In genomic region chr4:43493186-43493845, GRCm38 (mm10) we compare ENCODE assay signal across 8 mouse cellular contexts. TPM values are rescaled to one million over a fixed set of nuclear protein-coding genes. Genes with fewer than 3 reads are reported as not detected.
DNase-seq lines count a peak whose midpoint lies in the region; ATAC-seq and TF ChIP-seq lines count a peak whose summit lies in the region.

No protein-coding gene starts in this region.

- H3K9me3 ChIP-seq in erythroblast, embryonic 14.5 days (ENCODE audit: control insufficient read depth, low read length) = no peaks in the 10 kb centered on the region
- H3K9me3 ChIP-seq in heart, embryonic 12.5 days (replicated peaks) = no peaks in the 10 kb centered on the region
- H3K9me3 ChIP-seq in kidney, postnatal 0 days (replicated peaks; ENCODE audit: low read length) = no peaks in the 10 kb centered on the region
- H3K9me3 ChIP-seq in liver, embryonic 11.5 days (ENCODE audit: control insufficient read depth, low read length) = no peaks in the 10 kb centered on the region

- H3K79me2 ChIP-seq in myocyte (ENCODE audit: control insufficient read depth, insufficient read depth) = no peaks in the 10 kb centered on the region

- no peaks in the 10 kb centered on the region for H3K27me3 ChIP-seq in erythroblast, embryonic 14.5 days (ENCODE audit: control insufficient read depth)
- no peaks in the 10 kb centered on the region for H3K27me3 ChIP-seq in heart, embryonic 12.5 days (replicated peaks)
- H3K27me3 ChIP-seq in kidney, postnatal 0 days (ENCODE audit: insufficient read depth, low read length) = no peaks in the 10 kb centered on the region
- no peaks in the 10 kb centered on the region for H3K27me3 ChIP-seq in liver, embryonic 11.5 days (replicated peaks; ENCODE audit: control insufficient read depth, insufficient read depth, low read length)
- no peaks in the 10 kb centered on the region for H3K27me3 ChIP-seq in myocyte (ENCODE audit: control insufficient read depth, insufficient read depth, insufficient read length)

- H3K4me2 ChIP-seq in heart, embryonic 12.5 days = peak overlapping the region; percentile 73
- H3K4me2 ChIP-seq in kidney, postnatal 0 days (ENCODE audit: low read length) = peak overlapping the region; percentile 63
- peak overlapping the region; percentile 66 for H3K4me2 ChIP-seq in liver, embryonic 11.5 days
- peak overlapping the region; percentile 90 for H3K4me2 ChIP-seq in myocyte (ENCODE audit: low read depth)

- peak overlapping the region; percentile 81 for H3K9ac ChIP-seq in heart, embryonic 12.5 days
- H3K9ac ChIP-seq in kidney, postnatal 0 days (ENCODE audit: low read depth, low read length) = peak overlapping the region; percentile 56
- H3K9ac ChIP-seq in liver, embryonic 11.5 days (ENCODE audit: low read depth, low read length) = peak overlapping the region; percentile 77

- peak overlapping the region; percentile 87 for H3K27ac ChIP-seq in heart, embryonic 12.5 days (ENCODE audit: poor library complexity, severe bottlenecking)
- peak overlapping the region; percentile 71 for H3K27ac ChIP-seq in kidney, postnatal 0 days
- H3K27ac ChIP-seq in liver, embryonic 11.5 days (ENCODE audit: low read depth, low read length) = peak overlapping the region; percentile 66

- peak overlapping the region; percentile 81 for H3K4me3 ChIP-seq in erythroblast, embryonic 14.5 days (replicated peaks)
- peak overlapping the region; percentile 70 for H3K4me3 ChIP-seq in heart, embryonic 12.5 days
- peak overlapping the region; percentile 63 for H3K4me3 ChIP-seq in kidney, postnatal 0 days (replicated peaks; ENCODE audit: low read depth, low read length)
- H3K4me3 ChIP-seq in liver, embryonic 11.5 days (ENCODE audit: low read depth, low read length) = peak overlapping the region; percentile 69
- peak overlapping the region; percentile 80 for H3K4me3 ChIP-seq in myocyte

- peak; percentile 93 for ATAC-seq in heart, embryonic 12.5 days (ENCODE audit: insufficient number of reproducible peaks, low FRiP score)
- ATAC-seq in kidney, postnatal 0 days (replicated peaks; ENCODE audit: low FRiP score, low read depth) = peak; percentile 80
- peak; percentile 82 for ATAC-seq in liver, embryonic 11.5 days (replicated peaks; ENCODE audit: low FRiP score)

- peak overlapping the region; percentile 82 for H3ac ChIP-seq in myocyte (ENCODE audit: control insufficient read depth, insufficient read length)

- TF ChIP-seq POLR2A in myocyte (IDR thresholded peaks at IDR 0.05; ENCODE audit: insufficient read length, low read depth) = peak; percentile 91

- H3K4me1 ChIP-seq in erythroblast, embryonic 14.5 days (ENCODE audit: control insufficient read depth) = peaks cover 81% of the 10 kb centered on the region
- peaks cover 43% of the 10 kb centered on the region for H3K4me1 ChIP-seq in heart, embryonic 12.5 days (replicated peaks)
- H3K4me1 ChIP-seq in kidney, postnatal 0 days (replicated peaks; ENCODE audit: insufficient read depth, low read length) = peaks cover 9% of the 10 kb centered on the region; the same call in 1 of the 2 replicates
- peaks cover 9% of the 10 kb centered on the region for H3K4me1 ChIP-seq in liver, embryonic 11.5 days (replicated peaks; ENCODE audit: control insufficient read depth, insufficient read depth, low read length)

- DNase-seq in CD4-positive, CD25-positive, alpha-beta regulatory T cell, adult 2 months (ENCODE audit: low read depth, low spot score) = peak; percentile 97
- peak; percentile 91 for DNase-seq in brain, embryonic 18.5 days (ENCODE audit: low read depth, low spot score)
- peak; percentile 96 for DNase-seq in kidney, postnatal 0 days (ENCODE audit: low spot score)
- peak; percentile 96 for DNase-seq in liver, embryonic 11.5 days (ENCODE audit: low spot score)
- DNase-seq in spleen, postnatal 4 days (ENCODE audit: low spot score in 2 of 2) = peak; percentile 97 to 99

- H3K36me3 ChIP-seq in erythroblast, embryonic 14.5 days (ENCODE audit: control insufficient read depth) = peaks cover 37% of the 10 kb centered on the region
- H3K36me3 ChIP-seq in heart, embryonic 12.5 days = peaks cover 19% of the 10 kb centered on the region
- peaks cover 15% of the 10 kb centered on the region for H3K36me3 ChIP-seq in kidney, postnatal 0 days (ENCODE audit: insufficient read depth, low read length)
- peaks cover 8% of the 10 kb centered on the region; the same call in 1 of the 2 replicates for H3K36me3 ChIP-seq in liver, embryonic 11.5 days (ENCODE audit: control insufficient read depth, insufficient read depth, low read length)
- peaks cover 4% of the 10 kb centered on the region for H3K36me3 ChIP-seq in myocyte (ENCODE audit: control insufficient read depth, insufficient read depth)

- TF ChIP-seq CTCF in kidney, postnatal 0 days (IDR thresholded peaks at IDR 0.05; ENCODE audit: low read depth) = peak; percentile 20; the same call in 1 of the 2 replicates

- under 1% methylated on average over 47 of the region's 47 CpGs for WGBS in heart, embryonic 12.5 days
- WGBS in kidney, postnatal 0 days = under 1% methylated on average over 47 of the region's 47 CpGs
- 0% methylated on average over 47 of the region's 47 CpGs for WGBS in liver, embryonic 11.5 days

TF ChIP-seq in myocyte, 11 proteins besides CTCF, POLR2A, EP300 and RAD21:
- TF ChIP-seq MYOD1 (IDR thresholded peaks at IDR 0.05; ENCODE audit: control insufficient read depth in 1 of 3, insufficient read length in 2 of 3, low read depth in 2 of 3) = peak in 1 of 3 experiments; percentile 1
- TF ChIP-seq POLR2AphosphoS2 (IDR thresholded peaks at IDR 0.05; ENCODE audit: insufficient read length, low read depth) = peak; percentile 94
- TF ChIP-seq TCF12 (IDR thresholded peaks at IDR 0.05; ENCODE audit: insufficient read depth, poor library complexity, severe bottlenecking) = no peak

RNA-seq across cellular contexts. Expression of gene Ccdc107, which starts 0.6 kb away (rescaled TPM):
- 10.5 and 12.4 TPM in 2 replicates for polyA plus RNA-seq in erythroblast, embryonic 14.5 days (2012)
- polyA plus RNA-seq in heart, embryonic 12.5 days (2016; fragmentation: Nextera tagmentation; extraction: Ambion mirVana) = 63.6 and 66.4 TPM in 2 replicates
- polyA plus RNA-seq in kidney, postnatal 0 days (2015; fragmentation: Nextera tagmentation; extraction: Ambion mirVana) = 104 and 107 TPM in 2 replicates
- polyA plus RNA-seq in liver, embryonic 11.5 days (2014; fragmentation: Nextera tagmentation; extraction: Ambion mirVana) = 60.3 and 60.5 TPM in 2 replicates
- 111 TPM for polyA plus RNA-seq in myocyte (2012; fragmentation: generic; extraction: Trizol)

RNA-seq across cellular contexts. Expression of gene Arhgef39, which starts 6.2 kb away (rescaled TPM):
- 9.4 and 10.5 TPM in 2 replicates for polyA plus RNA-seq in erythroblast, embryonic 14.5 days (2012)
- 37.7 and 38.7 TPM in 2 replicates for polyA plus RNA-seq in heart, embryonic 12.5 days (2016; fragmentation: Nextera tagmentation; extraction: Ambion mirVana)
- polyA plus RNA-seq in kidney, postnatal 0 days (2015; fragmentation: Nextera tagmentation; extraction: Ambion mirVana) = 15.2 and 15.4 TPM in 2 replicates
- 45.1 and 46.1 TPM in 2 replicates for polyA plus RNA-seq in liver, embryonic 11.5 days (2014; fragmentation: Nextera tagmentation; extraction: Ambion mirVana)
- polyA plus RNA-seq in myocyte (2012; fragmentation: generic; extraction: Trizol) = 5.7 TPM

RNA-seq across cellular contexts. Expression of gene Sit1, which starts 9.8 kb away (rescaled TPM):
- not detected in 2 replicates for polyA plus RNA-seq in erythroblast, embryonic 14.5 days (2012)
- not detected in 2 replicates for polyA plus RNA-seq in heart, embryonic 12.5 days (2016; fragmentation: Nextera tagmentation; extraction: Ambion mirVana)
- not detected in 2 replicates for polyA plus RNA-seq in kidney, postnatal 0 days (2015; fragmentation: Nextera tagmentation; extraction: Ambion mirVana)
- not detected in 2 replicates for polyA plus RNA-seq in liver, embryonic 11.5 days (2014; fragmentation: Nextera tagmentation; extraction: Ambion mirVana)
- not detected for polyA plus RNA-seq in myocyte (2012; fragmentation: generic; extraction: Trizol)

RNA-seq across cellular contexts. Expression of gene Car9, which starts 13.4 kb away (rescaled TPM):
- not detected in 2 replicates for polyA plus RNA-seq in erythroblast, embryonic 14.5 days (2012)
- polyA plus RNA-seq in heart, embryonic 12.5 days (2016; fragmentation: Nextera tagmentation; extraction: Ambion mirVana) = 1.6 and 2.0 TPM in 2 replicates
- polyA plus RNA-seq in kidney, postnatal 0 days (2015; fragmentation: Nextera tagmentation; extraction: Ambion mirVana) = 0.48 and 1.3 TPM in 2 replicates
- 1.5 and 2.0 TPM in 2 replicates for polyA plus RNA-seq in liver, embryonic 11.5 days (2014; fragmentation: Nextera tagmentation; extraction: Ambion mirVana)
- 10.7 TPM for polyA plus RNA-seq in myocyte (2012; fragmentation: generic; extraction: Trizol)

RNA-seq across cellular contexts. Expression of gene Tpm2, which starts 30.2 kb away (rescaled TPM):
- polyA plus RNA-seq in erythroblast, embryonic 14.5 days (2012) = 0.13 TPM in 1 of 2 replicates, not detected in the other
- polyA plus RNA-seq in heart, embryonic 12.5 days (2016; fragmentation: Nextera tagmentation; extraction: Ambion mirVana) = 153 and 155 TPM in 2 replicates
- 164 and 176 TPM in 2 replicates for polyA plus RNA-seq in kidney, postnatal 0 days (2015; fragmentation: Nextera tagmentation; extraction: Ambion mirVana)
- 46.4 and 51.2 TPM in 2 replicates for polyA plus RNA-seq in liver, embryonic 11.5 days (2014; fragmentation: Nextera tagmentation; extraction: Ambion mirVana)
- polyA plus RNA-seq in myocyte (2012; fragmentation: generic; extraction: Trizol) = 2,542 TPM

Comparison
In these comparisons a context has a peak if more than half of its experiments do, and no peak if none do; other contexts are left out.
1. Peak in every context shown above with its lines: DNase-seq, ATAC-seq, H3K4me3 ChIP-seq and H3K27ac ChIP-seq.